Mouse (Mus musculus): ENCODE data around the gene Prl3d2. TPM values are rescaled to one million over a fixed set of nuclear protein-coding genes. Genes with fewer than 3 reads are reported as not detected.

The Prl3d2 gene
- total RNA-seq (2023), result not detected

DNA sequence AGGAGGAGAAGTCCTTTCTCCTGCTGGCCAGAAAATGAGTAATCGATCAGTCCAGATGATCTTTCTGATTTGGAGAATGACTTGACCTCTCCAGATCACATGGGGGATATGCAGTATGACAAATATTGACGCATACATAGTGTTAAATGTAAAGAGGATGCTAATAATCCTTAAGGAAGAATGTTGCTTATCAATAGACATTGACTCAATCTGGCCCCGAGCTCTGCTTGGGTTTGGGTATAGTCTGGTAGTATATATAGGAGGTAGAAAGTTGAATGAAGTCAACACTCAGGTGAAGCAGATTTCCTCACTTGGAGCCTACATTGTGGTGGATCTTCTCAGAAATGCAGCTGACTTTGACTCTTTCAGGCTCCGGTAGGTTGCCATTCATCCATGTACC lies at the start of gene Prl3d2:
Gene Prl3d2, plus strand, starts transcription at position 301 of the 400 bp plus-strand sequence.

DNA sequence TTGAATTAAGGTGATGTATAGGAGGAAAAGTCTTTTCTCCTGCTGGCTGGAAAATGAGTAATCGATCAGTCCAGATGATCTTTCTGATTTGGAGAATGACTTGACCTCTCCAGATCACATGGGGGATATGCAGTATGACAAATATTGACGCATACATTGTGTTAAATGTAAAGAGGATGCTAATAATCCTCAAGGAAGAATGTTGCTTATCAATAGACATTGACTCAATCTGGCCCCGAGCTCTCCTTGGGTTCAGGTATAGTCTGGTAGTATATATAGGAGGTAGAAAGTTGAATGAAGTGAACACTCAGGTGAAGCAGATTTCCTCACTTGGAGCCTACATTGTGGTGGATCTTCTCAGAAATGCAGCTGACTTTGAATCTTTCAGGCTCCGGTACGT lies 27.6 kb upstream of the Prl3d2 start, which contains the start of gene Prl3d1:
Gene Prl3d1, plus strand, starts transcription at position 301 of the 400 bp plus-strand sequence.

DNA sequence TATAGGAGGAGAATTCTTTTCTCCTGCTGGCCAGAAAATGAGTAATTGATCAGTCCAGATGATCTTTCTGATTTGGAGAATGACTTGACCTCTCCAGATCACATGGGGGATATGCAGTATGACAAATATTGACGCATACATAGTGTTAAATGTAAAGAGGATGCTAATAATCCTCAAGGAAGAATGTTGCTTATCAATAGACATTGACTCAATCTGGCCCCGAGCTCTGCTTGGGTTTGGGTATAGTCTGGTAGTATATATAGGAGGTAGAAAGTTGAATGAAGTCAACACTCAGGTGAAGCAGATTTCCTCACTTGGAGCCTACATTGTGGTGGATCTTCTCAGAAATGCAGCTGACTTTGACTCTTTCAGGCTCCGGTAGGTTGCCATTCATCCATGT lies 35.0 kb downstream of the Prl3d2 start, which contains the start of gene Prl3d3:
Gene Prl3d3, plus strand, starts transcription at position 301 of the 400 bp plus-strand sequence.

Other genes with a start within 250 kb of the Prl3d2 start
- gene Prl, start 64.1 kb upstream of the Prl3d2 start, total RNA-seq (2023), result not detected
- not detected for gene Prl3d1, start 27.5 kb upstream of the Prl3d2 start, total RNA-seq (2023)
- not detected for gene Prl3d3, start 35.1 kb downstream of the Prl3d2 start, total RNA-seq (2023)
- not detected for gene Prl3c1, start 75.0 kb downstream of the Prl3d2 start, total RNA-seq (2023)
- gene Prl3b1, start 120.1 kb downstream of the Prl3d2 start, total RNA-seq (2023), result not detected
- gene Prl3a1, start 137.7 kb downstream of the Prl3d2 start, total RNA-seq (2023), result not detected
- gene Prl6a1, start 190.9 kb downstream of the Prl3d2 start, total RNA-seq (2023), result not detected
- not detected for gene Prl8a2, start 224.0 kb downstream of the Prl3d2 start, total RNA-seq (2023)